Mouse (Mus musculus): ENCODE measurements around the gene Dnajc3. TPM values are rescaled to one million over a fixed set of nuclear protein-coding genes. Genes with fewer than 3 reads are reported as not detected.
"Not testable (repeated sequence)": the region's sequence is repeated elsewhere in the genome, so short reads cannot be mapped to it uniquely, and the experiment has no call there.

Dnajc3 gene
- total RNA-seq, 2 experiments from 2014 or later: 62.9 to 67.4 TPM

DNA sequence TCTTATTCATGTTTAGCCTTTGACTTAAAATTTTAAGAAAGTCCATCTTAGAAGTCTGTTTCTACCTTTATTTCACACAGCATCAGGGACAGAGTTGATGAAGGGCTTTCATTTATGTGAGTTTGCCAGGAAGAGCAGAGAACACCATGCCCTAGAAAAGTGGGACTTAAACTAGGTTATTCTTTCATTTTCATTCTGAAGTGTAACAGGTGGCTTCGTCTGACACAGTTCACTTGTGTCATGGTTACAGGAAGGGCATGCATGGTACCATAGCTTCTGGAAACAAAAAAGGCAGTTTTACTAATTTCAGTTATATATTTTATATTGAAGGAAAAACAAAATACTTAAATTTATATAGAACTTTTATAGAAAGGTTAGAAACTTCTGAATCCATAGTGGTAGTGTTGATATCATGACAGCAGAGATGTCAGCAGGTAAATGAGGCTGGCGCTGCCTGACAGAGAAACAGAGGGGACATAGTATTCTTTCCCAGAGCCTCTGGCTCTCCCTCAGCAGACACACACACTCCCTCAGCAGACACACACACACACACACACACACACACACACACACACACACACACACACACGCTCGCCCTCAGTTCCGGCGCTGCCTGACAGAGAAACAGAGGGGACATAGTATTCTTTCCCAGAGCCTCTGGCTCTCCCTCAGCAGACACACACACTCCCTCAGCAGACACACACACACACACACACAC, 44.1 kb downstream of the Dnajc3 start:
- DNase-seq (ENCODE audit: low spot score in 2 of 2): not testable (repeated sequence)

DNA sequence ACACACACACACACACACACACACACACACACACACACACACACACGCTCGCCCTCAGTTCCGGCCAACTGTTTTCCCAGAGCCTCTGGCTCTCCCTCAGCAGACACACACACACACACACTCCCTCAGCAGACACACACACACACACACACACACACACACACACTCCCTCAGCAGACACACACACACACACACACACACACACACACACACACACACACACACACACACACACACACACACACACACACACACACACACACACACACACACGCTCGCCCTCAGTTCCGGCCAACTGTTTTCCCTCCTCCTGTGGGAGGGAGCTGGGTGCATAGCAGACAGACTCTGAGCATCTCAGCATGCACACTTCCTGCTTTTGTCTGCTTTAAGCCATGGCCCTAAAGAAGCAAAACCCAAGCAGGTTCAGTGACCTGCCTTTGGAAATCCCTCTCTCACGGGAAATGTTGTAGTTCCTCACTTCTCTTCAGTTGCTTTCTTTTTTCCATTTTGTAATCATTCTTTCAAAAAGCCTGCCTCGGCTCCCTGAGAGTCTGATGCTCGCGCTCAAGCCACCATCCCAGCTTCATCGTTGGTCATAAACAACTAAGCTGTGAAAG, 44.8 kb downstream of the Dnajc3 start:
- not testable (repeated sequence) for DNase-seq (ENCODE audit: low spot score in 2 of 2)

- no peak for DNase-seq (ENCODE audit: low spot score in 2 of 2)
Measured at GRCm38 (mm10) chr14:118983396-118983795, 45.6 kb downstream of the Dnajc3 start.

DNA sequence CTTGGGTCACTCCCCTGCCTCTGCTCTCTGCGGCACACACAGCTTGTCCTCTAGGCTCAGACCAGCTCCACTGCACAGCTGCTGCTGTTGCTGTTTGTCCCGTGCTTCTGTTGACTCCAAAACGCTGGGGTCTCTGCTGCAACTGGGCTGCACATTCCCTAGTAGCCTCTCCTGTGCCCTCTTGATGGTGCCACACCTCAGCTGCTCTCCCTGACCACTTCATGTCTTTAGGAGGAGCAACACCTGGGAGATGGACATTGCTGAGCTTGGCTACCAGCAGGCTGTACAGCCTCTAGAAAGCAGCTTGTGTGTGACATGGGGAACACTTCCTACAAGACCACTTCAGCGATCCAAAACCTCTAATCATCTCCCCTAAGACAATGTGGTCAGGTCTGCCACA, 46.4 kb downstream of the Dnajc3 start:
- DNase-seq (ENCODE audit: low spot score in 2 of 2): no peak

- DNase-seq (ENCODE audit: low spot score in 2 of 2): peak; percentile 69 to 72
Measured at GRCm38 (mm10) chr14:118986653-118987522, 49.1 kb downstream of the Dnajc3 start.

- no peak for DNase-seq (ENCODE audit: low spot score in 2 of 2)
Measured at GRCm38 (mm10) chr14:118987523-118988496, 50.0 kb downstream of the Dnajc3 start.

GRCm38 (mm10) chr14:118995226-118995925, 57.6 kb downstream of the Dnajc3 start:
- no peak for DNase-seq (ENCODE audit: low spot score in 2 of 2)

DNA sequence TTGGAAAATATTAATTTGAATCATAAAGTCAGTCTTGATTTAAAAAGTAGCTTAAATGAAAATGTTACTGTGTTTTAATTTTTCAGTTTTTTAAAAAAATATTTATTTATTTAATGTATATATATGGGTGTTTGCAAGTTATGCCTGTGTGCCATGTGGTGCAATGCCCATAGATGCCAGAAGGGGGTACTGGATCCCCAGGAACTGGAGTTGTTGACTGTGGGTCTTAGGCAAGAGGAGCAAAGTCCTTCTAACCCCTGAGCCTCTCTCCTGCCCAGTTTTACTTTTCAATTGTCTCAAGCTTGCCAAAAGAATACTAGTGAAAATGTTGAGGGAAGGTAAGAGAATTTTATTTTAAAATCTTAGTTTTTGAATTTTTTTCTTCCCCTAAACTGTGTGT, 65.5 kb downstream of the Dnajc3 start:
- DNase-seq (ENCODE audit: low spot score in 2 of 2): no peak

- DNase-seq (ENCODE audit: low spot score in 2 of 2): no peak
Measured at GRCm38 (mm10) chr14:119005834-119006233, 68.1 kb downstream of the Dnajc3 start.

DNA sequence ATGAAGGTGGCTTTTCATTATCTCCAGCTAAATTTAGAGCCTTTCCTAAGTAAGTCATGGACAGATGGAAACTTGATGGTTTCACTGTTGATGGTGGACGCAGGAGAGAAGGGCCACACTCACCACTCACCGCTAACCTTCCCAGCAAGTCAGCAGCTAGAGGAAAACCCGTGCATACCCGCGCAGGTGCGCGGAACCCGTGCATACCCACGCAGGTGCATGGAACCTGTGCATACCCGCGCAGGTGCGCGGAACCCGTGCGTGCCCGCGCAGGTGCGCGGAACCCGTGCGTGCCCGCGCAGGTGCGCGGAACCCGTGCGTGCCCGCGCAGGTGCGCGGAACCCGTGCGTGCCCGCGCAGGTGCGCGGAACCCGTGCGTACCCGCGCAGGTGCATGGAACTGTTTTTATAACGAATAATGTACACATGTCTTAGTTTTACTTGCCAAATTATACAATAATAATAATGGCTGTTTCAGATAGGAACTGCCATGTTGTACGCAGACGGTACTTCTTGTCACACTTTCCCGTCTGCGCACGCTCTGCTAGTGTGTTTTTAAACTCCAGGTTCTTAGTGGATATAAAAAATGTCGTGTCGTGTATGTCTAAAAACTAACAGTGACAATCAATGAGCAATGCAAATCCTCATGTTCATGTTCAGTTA, 68.8 kb downstream of the Dnajc3 start:
- no peak for DNase-seq (ENCODE audit: low spot score in 2 of 2)

- peak; percentile 85 to 89 for DNase-seq (ENCODE audit: low spot score in 2 of 2)
Measured at GRCm38 (mm10) chr14:119007103-119007951, 69.6 kb downstream of the Dnajc3 start.

- DNase-seq (ENCODE audit: low spot score in 2 of 2): no peak
Measured at GRCm38 (mm10) chr14:119008031-119008590, 70.3 kb downstream of the Dnajc3 start.

DNA sequence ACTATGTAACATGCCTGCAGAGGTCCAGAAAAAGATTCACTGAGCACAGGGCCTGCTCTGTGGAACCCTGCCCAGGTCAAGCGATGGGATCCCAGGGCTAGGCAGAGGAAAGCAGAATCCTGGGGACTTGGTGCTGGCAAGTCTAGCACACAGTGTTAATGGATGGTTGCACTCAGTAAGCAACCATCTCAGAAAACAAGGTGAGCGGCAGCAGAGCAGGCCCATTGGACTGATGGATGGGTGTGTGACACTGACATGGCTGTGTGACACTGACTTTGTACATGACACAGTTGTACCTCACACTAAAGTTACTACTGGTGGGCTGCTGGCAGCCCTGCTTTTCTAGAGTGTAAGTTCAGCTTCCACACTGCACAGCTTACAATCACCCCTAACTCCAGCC, 71.8 kb downstream of the Dnajc3 start:
- no peak for DNase-seq (ENCODE audit: low spot score in 2 of 2)

DNA sequence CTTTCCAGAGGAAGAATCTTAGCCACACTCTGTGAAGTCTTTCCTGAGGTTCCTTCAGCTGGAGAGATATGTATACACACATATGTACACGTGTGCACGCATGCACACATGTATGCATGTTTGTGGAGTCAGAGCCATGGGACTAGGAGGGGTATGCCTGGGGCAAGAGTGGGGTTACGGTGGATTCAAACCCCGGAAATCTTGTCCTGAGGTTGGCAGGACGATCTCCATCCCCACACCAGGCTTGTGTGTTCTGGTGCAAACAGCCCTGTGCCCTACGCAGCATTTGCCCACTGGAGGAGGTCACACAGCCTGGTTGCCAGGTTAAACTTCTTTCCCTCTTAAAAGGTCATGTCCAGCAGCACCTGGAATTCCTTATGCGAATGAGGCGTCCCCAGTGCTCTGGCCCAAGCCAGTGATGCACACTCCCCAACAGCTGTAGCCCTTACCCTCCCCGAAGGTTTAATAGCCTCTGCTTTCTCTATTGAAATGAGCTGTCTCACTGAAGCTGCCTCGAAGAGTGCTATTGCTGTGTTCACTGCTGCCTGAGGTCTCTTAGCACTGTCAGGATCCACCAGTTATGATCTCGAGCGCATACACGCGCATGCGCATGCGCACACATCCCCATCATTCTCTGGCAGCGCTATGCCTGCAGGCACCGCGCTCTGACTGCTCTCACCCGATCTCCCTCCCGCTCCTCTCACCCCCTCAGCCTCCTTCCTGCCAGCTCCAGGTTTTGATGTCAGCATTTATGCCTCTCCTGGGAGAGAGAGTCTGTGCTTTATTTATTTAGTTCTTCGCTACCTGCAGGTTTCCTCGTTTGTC, 75.0 kb downstream of the Dnajc3 start:
- no peak for DNase-seq (ENCODE audit: low spot score in 2 of 2)

DNA sequence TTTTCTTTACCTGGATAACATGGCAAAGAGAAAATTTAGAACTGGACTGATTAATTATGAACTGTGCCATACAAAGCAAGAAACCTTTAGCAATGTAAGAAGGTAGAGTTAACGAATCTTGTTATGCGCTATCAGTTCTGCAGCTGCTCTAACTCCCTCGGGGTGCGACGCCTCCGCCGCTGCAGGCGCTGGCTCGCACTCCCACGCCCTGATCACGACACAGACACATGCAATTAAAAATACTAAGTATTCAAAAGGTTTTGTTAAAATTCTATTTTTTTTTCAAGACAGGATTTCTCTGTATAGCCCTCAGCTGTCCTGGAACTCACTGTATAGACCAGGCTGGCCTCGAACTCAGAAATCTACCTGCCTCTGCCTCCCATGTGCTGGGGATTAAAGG, 75.8 kb downstream of the Dnajc3 start:
- no peak for DNase-seq (ENCODE audit: low spot score in 2 of 2)

- DNase-seq (ENCODE audit: low spot score in 2 of 2): no peak
Measured at GRCm38 (mm10) chr14:119025889-119026288, 88.1 kb downstream of the Dnajc3 start.

GRCm38 (mm10) chr14:119027130-119027529, 89.4 kb downstream of the Dnajc3 start:
- DNase-seq (ENCODE audit: low spot score in 2 of 2): peak; percentile 56 to 58

Measured in adrenal gland, adult 18-20 months (tissue).